Mouse (Mus musculus): ENCODE data around the gene Bcar1.

Gene Bcar1

GRCm38 (mm10) chr8:111736321-111736720 lies 7.3 kb downstream of the Bcar1 start:
- DNase-seq (ENCODE audit: low spot score): no peak

GRCm38 (mm10) chr8:111735791-111736190 lies 7.8 kb downstream of the Bcar1 start:
- DNase-seq (ENCODE audit: low spot score): no peak

GRCm38 (mm10) chr8:111735335-111735761 lies 8.3 kb downstream of the Bcar1 start:
- DNase-seq (ENCODE audit: low spot score): no peak

- DNase-seq (ENCODE audit: low spot score): no peak
These were observed 9.2 kb downstream of the Bcar1 start for GRCm38 (mm10) chr8:111734244-111734960.

- DNase-seq (ENCODE audit: low spot score): no peak
These were observed 9.9 kb downstream of the Bcar1 start for GRCm38 (mm10) chr8:111733581-111734243.

DNA sequence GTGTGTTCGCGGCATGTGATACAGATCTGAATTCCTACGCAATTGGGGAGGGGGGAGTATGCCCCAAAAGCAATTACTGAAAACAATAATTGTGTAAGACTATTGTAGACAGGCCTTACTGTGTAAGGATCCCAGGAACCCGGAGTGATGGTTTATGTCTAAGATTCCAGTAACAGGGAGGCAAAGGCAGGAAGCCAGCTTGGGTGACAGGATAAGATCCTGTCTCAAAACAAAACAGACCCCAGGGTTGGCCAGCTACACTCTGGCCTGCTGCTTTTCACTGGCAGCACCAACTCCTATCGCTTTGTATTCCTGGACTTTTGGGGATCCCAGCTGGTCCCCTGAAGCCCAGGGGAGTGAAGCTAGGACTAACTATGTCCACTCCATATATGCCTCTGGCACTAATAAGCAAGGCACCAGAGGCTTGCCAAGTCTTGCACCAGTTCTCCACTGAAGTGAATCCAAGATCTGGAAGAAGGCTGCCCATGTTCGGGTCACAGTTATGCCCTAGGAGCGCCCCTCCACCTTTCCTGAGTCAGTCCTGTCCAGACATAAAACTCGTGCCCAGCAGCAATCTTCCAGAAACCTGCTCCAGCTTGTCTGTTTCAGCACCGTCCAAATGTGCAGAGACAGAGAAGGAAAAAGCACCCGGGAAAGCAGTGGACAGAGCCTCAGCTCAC lies 11.1 kb downstream of the Bcar1 start:
- no peak for DNase-seq (ENCODE audit: low spot score)

DNA sequence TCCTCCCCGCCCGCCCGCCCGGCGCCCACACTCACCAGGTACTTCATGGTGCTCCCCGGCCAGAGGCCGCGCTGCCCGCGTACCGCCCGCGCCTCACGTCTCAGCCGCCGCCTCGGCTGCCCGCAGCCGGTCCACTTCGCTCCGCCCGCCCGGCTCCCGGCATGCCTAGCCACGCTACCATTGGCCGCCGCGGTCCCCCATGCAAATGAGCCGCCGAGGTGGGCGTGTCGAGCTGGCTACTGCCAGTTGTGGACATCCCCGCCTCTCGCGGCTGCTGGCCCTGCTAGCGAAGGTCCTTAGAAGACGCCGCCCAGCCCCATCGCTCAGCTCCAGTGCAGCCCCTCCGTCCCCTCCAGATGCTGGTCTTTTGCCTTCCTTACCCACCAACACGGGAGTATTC lies 11.6 kb downstream of the Bcar1 start:
- DNase-seq (ENCODE audit: low spot score): peak; percentile 95

GRCm38 (mm10) chr8:111731231-111731977 lies 12.2 kb downstream of the Bcar1 start:
- no peak for DNase-seq (ENCODE audit: low spot score)

- DNase-seq (ENCODE audit: low spot score): no peak
These were observed 14.1 kb downstream of the Bcar1 start for GRCm38 (mm10) chr8:111729233-111730170.

DNA sequence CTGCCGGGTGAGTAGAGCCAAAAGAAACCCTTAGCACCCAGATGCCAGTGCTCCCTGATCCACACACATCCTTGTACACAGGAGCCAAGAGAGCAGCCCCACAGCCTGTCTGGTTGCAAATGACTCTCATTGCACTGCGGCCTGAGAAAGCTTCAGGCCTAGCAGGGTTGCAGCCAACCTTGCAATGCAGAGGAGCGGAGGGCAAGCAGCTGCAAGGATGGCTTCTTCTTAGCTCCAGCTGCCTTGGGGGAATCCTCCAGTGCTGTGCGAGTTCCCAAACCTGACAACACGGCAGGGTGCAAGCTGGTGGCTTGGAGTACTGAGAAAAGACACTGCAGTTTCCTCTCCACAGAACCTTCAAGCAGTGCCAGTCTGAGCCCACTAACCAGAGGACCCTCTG lies 15.1 kb downstream of the Bcar1 start:
- DNase-seq (ENCODE audit: low spot score): no peak

DNA sequence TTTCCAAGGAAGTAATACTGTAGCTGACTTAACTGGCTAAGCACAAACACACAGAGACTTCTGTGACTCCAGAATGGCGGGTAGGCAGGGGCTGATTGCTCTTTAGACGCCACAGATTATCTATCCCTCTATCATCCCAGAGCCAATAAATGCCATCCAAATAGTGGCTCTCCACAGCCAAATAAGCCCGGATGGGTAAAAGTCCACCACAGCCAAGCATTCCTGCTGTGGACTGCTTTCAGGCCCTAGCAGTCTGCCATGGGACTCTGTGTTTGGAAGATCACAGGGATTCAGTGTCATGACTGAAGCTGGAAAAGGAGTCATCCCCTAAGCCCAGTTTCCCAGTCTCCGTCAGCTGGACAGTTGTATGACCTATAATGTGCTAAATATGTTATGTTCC lies 16.1 kb downstream of the Bcar1 start:
- no peak for DNase-seq (ENCODE audit: low spot score)

DNA sequence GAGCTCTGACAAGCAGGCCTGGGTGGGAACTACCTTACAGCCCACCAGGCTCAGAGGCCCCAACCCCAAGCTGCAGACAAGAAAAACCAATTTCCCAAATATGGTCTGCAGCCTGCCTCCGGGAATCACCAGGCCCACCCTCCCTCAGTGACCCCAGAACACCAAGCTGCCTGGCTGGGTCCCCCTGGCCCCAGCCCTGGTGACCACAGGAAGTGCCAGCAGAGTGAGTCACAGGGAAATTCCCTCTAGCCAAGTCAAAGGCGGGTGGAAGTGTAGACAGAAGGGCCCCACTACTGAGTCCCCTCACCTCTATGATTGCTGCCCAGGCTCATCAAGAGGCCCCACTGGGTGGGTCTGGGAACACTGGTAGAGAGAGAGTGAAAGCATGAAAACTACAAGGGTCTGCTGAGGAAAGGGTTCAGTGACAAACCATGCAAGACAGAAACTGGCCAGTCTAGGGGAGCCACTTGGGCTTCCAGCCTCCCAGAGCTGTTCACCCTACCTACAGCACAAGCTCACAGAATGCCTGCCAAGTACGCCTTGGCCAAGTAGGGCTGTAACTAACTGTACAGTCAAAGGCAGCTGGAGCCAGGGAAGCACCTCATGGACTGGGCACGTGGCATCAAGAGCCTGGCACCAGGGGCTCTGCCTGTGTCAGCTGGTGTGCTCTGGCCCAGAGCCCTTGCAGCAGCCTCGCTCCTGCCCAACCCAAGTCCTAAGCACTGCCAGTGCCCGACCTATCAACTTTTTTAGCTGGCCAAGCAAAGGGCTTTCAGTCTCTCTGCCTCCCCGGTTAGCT lies 17.3 kb downstream of the Bcar1 start:
- peak; percentile 45 for DNase-seq (ENCODE audit: low spot score)

DNA sequence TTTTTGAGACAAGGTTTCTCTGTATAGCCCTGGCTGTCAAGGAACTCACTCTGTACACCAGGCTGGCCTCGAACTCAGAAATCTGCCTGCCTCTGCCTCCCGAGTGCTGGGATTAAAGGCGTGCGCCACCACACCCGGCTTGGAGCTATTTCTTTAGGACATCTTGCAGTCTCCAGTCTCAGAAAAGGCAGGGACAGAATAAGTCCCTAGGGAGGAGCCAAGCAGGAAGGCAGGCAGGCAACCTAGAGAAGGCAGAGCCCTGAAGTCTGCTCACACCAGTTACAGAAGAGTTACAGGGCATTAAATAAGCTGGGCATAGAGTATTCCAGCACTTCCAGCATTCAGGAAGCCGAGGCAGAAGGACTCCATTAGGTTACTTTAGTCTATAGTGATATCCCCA lies 18.3 kb downstream of the Bcar1 start:
- DNase-seq (ENCODE audit: low spot score): no peak

DNA sequence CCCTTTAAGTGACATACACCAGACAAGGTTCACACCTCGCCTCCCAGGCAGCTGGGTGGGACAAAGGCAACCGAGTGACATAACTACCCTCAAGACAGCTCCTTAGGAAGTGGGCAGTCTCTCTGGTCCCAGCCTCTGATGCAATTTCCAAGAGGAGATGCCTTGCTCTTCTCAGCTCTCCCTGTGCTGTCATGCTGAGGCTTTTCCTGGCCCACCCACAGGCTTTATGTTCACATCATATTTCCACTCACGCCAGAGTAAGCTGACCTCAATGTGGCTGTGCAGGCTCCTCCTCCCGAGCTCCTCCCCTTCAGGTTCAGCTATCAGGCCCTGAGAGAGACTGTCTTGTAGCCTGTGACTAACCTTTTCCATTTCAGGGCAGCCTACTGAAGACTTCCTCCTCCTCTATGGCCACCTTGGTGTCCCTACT lies 23.5 kb downstream of the Bcar1 start:
- DNase-seq (ENCODE audit: low spot score): no peak

GRCm38 (mm10) chr8:111718937-111719336 lies 24.7 kb downstream of the Bcar1 start:
- no peak for DNase-seq (ENCODE audit: low spot score)

DNA sequence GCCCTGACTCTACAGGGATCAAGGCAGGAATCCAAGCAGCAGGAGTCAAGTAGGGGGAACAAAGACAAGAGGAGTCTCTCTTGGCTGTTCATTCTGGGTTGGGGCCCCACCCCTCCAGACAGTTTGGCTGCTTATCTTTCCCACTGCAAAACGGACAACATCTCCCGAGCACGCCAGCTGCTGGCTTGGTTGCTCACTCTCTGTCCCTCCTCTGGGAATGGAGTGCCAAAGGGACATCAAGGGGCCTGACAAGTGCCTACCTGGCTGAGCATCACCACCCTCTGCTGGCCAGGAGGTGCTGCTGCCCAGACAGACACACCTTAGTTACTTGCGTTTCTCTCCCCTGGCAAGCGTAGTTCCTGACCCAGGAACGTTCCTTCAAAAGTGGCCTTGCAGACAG lies 25.7 kb downstream of the Bcar1 start:
- no peak for DNase-seq (ENCODE audit: low spot score)

GRCm38 (mm10) chr8:111717488-111717792 lies 26.2 kb downstream of the Bcar1 start:
- no peak for DNase-seq (ENCODE audit: low spot score)

DNA sequence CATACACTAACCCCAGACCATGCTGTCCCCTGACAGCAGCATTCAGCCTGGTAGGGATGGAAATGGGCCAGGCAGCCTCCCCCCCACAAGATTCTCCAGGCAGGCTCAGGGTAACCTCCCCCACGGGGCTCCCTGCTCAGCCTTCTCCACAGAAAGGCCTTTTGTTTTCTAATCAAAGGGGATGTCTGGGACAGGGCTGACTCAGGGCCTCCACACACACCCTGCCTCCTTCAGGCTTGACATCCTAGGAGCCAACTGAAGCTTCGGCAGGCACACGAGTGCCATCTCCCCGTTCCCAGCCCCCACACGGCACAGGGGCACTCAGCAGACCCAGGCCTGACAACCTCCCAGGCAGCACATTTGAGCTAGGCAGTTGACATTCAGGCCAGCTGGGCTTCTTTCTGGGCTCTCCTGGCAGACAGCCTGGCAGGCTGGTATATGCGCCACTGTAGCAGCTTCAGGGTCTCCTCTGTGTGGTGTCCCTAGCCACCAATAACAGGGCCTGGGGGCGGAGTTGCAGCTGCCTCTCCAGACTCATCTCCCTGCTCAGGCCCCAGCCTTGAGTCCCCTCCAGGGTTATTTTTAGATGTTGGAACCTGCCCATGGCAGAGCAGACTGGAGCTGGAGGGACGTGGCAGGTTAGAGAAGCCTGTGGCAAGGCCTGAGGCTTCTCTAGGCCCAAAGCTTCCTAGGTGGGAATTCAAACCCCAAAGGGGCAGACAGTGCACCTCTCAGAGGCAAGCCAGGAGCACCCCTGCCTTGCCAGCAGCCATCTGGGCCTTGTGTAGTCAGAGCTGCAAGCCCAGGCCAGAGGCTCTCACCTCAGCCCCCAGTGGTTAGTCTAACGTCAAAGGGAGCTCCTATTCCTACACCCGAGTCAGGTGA lies 26.8 kb downstream of the Bcar1 start:
- no peak for DNase-seq (ENCODE audit: low spot score)

GRCm38 (mm10) chr8:111715514-111715913 lies 28.1 kb downstream of the Bcar1 start:
- DNase-seq (ENCODE audit: low spot score): no peak

DNA sequence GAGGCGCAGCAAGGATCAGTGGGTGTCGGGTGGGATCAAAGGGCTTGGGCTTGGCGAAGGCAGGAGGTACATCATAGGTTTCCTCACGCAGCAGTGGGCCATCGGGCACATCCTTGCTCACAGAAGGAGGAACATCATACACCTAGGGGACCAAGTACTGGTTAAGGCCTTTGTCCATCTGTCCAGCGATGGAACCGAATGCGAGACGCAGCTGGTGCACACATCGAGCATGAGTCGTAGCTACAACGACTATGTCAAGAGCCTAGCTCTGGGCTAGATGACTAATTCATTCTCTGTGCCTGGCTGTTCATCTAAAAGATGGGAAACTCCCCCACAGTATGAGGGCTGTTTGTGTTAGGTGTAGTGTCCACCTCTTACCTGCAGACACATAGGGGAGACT lies 29.3 kb downstream of the Bcar1 start:
- no peak for DNase-seq (ENCODE audit: low spot score)

All from urinary bladder, postnatal 25 days (tissue).